Mouse (Mus musculus): ENCODE measurements around the gene Prrt1.

Gene Prrt1

DNA sequence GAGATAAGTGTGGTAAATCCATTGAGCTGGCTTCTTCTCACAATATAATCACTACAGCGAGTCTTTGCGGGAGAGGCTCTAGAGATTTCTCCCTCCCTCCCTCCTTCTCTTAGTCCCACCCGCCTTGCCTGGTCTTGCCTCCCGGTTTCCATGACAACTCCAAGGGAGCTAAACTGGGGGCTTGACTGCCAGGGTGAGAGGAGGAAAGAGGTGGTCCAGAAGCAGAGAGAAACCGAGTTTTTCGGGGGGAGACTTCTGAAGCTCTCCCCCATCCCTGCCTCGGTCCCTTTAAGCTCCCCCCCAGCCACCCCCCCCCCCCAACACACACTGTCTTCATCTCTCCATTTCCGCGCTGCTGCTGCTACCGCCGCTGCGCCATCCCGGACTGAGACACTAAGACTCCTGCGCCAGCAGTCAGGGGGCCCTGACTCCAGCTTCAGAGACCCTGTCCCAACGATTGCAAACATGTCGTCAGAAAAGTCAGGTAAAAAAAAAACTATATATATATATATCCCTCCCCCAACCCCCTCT lies at the start of gene Prrt1:
Gene Prrt1 (plus strand): TSS at position 313 of the 531 bp plus-strand sequence.
- no peak for DNase-seq (ENCODE audit: low spot score)

DNA sequence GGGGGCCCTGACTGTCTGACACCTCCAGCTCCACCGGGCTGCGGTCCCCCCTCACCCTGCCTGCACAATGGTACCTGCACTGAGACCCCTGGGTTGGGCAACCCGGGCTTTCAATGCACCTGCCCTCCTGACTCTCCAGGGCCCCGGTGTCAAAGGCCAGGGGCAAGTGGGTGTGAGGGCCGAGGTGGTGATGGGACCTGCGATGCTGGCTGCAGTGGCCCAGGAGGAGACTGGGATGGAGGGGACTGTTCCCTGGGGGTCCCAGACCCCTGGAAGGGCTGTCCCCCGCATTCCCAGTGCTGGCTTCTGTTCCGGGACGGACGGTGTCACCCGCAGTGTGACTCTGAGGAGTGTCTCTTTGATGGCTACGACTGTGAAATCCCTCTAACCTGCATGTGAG lies 46.8 kb upstream of the Prrt1 start:
- DNase-seq (ENCODE audit: low spot score), result no peak

DNA sequence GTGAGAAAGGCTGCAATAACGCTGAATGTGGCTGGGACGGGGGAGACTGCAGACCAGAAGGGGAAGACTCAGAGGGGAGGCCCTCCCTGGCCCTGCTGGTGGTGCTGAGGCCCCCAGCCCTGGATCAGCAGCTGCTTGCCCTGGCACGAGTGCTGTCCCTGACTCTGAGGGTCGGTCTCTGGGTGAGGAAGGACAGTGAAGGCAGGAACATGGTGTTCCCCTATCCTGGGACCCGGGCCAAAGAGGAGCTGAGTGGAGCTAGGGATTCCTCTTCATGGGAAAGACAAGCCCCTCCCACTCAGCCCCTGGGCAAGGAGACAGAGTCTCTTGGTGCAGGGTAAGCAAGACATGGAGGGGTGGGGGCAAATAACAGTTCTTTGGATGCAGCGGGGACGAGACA lies 45.9 kb upstream of the Prrt1 start:
- DNase-seq (ENCODE audit: low spot score), result peak; percentile 94

DNA sequence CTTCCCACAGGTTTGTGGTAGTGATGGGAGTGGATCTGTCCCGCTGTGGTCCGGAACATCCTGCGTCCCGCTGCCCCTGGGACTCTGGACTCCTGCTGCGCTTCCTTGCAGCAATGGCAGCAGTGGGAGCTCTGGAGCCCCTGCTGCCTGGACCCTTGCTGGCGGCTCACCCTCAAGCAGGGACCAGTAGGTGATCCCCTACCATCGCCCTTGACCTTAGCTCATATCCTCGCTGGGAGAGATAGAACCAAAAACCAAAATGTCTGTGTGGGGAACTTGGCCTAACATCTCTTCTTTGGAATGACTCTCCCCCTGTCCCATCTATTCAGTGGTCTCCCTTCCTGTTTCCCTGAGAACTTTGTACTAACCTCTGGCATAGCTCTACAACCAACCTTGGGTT lies 45.5 kb upstream of the Prrt1 start:
- no peak for DNase-seq (ENCODE audit: low spot score)

DNA sequence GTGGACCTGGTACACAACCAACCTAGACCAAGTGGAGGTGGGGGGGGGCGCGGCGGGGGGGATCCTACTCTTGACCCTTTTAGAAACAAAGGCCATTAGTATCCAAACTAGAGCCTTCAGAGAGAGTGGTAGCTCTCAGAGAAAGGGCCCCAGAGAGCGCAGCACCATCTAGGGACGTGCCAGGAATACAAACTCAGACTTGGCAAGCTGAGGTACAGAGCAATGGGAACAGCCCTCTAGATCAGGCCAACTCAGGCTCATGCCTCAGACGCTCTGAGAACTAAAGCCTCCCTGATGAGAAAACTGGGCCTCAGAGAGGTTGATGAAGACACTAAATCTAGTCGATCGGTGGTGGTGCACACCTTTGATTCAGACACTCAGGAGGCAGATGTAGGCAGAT lies 44.2 kb upstream of the Prrt1 start:
- no peak for DNase-seq (ENCODE audit: low spot score)

DNA sequence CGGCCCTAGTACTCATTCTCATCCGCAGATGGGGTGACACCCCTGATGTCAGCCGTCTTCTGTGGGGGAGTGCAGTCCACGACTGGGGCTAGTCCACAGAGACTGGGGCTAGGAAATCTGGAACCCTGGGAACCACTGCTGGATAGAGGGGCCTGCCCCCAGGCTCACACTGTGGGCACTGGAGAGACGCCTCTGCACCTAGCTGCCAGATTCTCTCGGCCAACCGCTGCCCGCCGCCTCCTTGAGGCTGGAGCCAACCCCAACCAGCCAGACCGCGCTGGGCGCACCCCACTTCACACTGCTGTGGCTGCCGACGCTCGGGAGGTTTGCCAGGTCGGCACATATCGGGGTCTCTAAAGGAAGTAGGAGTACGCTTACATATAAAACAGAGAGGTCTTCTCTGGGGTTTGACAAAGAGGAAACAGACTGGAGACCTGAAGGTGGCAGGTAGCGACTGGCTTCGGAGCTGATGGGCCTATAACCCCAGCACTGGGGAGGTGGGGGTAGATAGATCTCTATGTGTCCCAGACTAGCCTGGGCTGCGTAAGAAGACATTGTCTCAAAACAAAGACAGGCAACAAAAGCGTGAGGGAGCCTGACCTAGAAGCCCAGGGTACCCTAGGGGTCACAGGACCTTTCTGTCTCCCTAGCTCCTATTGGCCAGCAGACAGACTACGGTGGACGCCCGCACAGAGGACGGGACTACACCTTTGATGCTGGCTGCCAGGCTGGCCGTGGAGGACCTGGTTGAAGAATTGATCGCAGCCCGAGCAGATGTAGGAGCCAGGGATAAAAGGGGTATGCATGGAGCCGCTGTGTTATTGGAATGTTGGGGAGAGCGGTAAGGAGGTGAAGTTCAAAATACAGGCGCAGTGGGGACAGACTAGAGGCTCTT lies 43.2 kb upstream of the Prrt1 start:
- DNase-seq (ENCODE audit: low spot score), result peak; percentile 49

DNA sequence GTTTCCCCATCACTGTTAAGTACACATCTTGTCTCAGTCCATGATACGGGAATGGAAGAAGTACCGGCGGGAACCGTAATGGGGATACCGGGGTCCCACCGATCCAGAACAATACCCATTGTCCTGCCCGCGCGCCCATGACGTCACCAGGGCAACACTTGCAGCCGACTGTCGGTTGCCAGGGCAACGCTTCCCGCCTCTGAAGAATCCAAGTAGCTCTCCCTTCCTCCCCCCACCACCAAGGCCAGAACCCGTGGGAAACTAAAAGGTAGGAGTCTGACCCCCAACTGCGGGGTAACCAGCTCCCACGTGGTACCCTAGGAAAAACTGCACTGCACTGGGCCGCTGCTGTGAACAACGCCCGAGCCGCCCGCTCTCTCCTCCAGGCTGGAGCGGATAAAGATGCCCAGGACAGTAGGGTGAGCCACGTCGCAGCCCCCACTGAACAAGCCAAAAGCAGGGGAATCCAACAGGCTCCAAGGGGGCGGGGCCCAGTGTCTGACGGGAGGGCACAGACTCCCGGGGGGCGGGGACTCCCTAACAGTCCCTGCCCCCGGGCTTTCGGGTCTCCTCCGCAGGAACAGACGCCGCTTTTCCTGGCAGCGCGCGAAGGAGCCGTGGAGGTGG lies 42.4 kb upstream of the Prrt1 start:
- DNase-seq (ENCODE audit: low spot score), result peak; percentile 96

DNA sequence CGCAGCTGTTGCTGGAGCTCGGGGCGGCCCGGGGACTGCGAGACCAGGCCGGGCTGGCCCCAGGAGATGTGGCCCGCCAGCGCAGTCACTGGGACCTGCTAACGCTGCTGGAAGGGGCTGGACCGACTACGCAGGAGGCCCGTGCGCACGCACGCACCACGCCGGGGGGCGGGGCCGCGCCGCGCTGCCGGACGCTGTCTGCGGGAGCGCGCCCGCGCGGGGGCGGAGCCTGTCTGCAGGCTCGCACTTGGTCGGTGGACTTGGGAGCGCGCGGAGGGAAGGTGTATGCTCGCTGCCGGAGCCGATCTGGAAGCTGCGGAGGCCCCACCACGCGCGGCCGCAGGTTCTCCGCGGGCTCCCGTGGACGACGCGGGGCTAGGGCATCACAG lies 41.9 kb upstream of the Prrt1 start:
- peak; percentile 98 for DNase-seq (ENCODE audit: low spot score)

DNA sequence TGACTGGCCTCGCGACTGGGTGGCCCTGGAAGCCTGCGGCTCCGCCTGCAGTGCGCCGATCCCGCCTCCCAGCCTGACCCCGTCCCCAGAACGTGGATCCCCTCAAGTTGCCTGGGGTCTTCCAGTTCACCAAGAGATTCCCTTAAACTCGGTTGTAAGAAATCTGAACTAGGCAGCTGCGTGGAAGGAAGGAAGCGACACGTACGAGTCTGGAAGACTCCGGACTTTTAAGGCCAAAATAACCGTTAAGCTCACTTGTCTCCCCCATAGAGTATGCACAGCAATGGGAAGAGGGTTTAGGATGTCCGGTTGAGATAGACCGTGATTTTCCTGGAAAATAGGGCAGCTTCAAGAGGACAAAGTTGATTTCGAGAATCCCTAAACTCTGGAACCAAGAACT lies 41.5 kb upstream of the Prrt1 start:
- DNase-seq (ENCODE audit: low spot score), result no peak

DNA sequence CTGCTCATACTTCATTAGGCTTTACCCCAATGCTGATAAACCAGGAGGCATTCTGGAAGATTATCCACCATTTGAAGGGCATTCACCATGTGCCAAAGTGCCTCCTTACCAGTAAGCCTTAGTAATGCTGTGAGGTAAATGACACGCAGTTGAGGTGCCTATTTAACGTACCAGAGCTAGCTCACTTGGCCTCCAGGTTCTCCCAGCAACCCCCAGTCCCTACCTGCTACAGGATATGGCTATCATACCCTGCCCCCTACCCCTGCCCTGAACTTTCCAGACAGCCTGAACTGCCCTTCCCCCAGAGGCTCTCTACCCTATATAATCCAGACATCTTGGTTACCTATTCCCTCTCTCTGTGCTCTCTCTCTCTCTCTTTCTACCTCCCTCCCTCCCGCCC lies 40.6 kb upstream of the Prrt1 start:
- no peak for DNase-seq (ENCODE audit: low spot score)

DNA sequence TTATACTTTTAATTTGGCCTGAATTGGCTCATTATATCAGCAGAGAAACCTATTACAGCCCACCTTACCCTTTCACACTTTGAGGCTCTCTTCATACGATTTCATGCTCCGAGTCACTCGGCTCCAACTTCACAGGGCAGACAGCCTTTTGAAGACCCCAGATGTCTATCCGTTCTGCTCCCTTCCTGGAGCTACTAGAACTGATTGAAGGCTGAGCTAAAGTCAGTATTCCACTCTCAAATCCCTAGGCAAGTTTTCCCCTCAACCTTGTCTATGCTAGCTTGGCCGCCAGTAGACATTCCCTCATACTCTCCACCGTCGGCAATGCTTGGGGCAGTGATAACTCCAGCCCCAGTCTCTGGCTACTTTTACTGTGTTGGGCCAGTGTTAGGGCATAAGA lies 40.1 kb upstream of the Prrt1 start:
- no peak for DNase-seq (ENCODE audit: low spot score)

DNA sequence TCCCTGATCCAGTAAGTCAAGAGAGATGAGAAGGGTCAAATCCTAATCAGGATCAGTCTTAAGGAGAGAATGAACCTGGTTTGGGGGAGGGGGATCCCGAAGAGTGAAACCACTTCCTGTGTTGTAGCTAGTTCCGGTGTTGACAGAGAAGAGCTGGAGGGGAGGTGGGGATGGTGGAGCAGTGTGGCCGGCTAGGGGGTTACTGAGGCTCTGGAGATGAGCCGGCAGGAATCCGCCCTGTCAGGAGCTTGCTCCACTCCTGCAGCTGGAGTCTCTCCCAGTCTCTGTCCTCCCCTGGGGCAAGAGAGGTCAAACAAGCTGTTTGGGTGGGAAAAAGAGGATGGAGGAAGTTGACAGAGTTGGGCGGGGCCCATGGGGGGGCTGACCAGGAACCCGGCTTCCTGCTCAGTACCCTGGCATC lies 39.6 kb upstream of the Prrt1 start, which contains the start of gene Gpsm3:
Gene Gpsm3 (plus strand): TSS at position 126 of the 421 bp plus-strand sequence.
- peak; percentile 80 for DNase-seq (ENCODE audit: low spot score)

DNA sequence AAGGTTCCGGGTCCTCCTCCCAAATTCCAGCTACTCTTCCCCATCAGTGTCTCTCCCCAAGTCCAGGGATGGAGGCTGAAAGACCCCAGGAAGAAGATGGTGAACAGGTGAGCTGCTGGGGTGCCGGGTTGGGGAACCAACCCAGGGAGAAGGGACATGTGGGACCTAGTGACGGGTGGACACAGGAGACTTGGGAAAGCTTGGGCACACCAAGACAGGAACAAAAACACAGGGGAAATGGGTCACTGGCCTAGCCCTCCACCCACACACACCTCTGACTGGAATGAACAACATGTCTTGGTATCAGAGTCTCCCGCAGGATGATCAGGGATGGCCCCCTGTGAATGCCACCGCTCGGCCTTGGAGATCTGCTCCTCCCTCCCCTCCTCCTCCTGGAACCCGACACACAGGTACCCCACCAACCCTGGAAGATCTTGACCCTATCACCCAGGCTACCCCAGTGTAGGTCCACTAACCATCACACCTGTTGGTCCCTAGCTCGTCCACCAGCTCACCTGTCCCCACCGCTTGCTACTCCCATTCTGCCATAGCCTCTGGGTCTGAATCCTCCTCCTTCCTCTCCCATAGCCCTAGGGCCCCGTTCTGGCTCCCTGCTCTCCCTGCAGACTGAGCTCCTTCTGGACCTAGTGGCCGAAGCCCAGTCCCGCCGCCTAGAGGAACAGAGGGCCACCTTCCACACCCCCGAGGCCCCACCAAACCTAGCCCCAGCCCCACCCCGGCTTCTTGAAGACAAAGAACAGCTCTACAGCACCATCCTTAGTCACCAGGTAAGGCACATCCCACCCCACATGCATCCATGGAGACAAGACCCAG lies 39.0 kb upstream of the Prrt1 start:
- DNase-seq (ENCODE audit: low spot score), result peak; percentile 51

DNA sequence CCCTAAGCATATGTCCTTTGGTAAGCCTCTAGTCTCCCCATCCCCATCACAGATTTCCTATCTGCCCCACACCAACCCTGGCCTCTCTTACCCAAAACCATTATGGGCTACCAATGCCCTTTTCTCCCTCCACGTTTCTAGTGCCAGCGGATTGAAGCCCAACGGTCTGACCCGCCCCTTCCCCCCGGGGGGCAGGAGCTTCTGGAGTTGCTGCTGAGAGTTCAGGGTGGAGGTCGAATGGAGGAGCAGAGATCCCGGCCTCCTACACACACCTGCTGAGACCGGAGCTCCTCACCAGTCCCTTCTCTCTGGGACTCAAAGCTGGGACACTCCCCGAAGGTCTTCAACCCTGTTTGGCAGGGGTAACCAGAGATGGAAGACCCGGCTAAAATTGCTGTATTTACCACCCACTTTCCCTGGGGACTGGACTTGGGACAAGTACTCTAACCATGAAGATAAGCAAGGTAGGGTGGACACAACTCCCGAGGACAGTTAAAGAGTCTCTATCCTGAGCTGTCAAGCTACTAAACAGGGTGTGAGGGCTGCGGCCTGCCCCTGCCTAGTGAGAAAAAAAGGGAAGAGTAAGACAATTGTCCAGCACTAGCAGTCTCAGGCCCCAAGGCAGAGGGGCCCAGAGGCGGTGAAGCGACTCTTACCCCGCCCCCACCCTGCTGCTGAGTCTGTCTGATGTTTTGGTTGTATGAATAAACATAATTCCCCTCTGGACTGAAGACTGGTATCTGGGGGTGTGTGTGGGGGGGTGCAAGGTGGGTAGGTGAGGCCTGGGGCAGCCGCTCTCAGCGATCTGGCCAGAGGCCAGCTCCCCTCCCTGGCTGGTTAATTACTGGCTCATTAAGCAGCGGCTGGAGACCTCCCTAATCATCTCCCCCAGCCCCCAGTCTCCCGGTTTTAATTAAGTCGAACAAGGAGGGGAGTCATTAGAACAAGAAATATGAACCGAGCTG lies 38.0 kb upstream of the Prrt1 start, which contains the start of gene Pbx2:
Gene Pbx2 (plus strand): TSS at position 238 of the 965 bp plus-strand sequence.
- DNase-seq (ENCODE audit: low spot score), result no peak

DNA sequence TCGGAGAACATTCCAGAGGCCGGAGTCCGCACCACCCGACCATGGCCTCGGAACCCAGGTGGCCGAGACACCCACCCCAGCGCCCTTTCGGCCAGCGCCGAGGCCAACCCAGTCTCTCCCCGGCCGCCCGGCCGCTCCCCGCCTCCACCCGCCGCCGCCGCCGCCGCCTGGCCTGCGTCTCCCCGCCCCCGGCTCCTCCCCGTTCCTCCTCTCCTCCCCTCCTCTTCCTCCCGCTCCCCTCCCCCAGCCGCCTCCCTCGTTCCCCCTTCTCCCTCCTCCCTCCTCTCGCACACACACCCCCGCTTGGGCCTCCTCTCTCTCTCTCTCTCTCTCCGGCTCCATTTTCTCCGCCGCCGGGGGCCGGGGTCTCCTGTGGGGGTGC lies 37.3 kb upstream of the Prrt1 start:
- DNase-seq (ENCODE audit: low spot score), result peak; percentile 98

DNA sequence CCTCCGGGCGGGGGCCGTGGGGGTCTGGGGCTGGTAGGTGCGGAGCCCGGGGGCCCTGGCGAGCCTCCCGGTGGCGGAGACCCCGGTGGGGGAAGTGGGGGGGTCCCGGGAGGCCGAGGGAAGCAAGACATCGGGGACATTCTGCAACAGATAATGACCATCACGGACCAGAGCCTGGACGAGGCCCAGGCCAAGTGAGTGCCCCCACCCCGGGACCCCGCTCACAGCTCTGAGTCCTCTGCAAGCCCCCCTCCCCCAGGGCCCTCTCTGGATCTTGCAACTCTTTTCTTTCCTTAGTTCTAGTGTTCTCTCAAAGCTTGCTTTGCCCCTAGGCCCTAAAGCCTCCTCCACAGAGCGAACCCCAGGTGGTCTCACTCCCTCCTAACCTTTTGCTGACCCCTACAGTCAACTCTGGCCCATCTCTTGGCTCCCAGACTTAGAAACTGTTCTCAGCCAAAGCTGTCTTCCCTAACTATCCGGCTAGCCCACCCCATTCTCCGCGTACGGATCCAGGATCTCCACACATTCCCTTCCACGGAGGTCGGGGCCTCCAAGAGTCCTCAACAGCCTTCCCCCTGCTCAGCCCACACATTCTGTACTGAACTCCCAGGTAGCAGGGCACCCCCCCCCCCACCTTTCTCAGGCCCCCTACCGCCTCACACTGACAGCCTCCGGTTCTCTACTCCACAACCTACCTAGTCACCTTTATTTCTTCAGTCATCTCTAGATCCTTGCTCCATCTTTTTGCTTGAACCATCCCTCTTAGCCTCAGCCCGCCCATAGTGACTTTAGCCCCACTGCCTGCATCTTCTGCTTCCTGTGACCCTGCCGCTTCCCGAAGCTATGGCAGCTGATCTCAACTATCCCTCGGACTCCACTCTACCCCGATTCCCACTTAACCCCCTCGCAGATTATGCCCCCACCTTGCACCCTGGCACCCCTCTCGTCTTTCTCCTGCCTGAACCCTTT lies 36.5 kb upstream of the Prrt1 start:
- no peak for DNase-seq (ENCODE audit: low spot score)

DNA sequence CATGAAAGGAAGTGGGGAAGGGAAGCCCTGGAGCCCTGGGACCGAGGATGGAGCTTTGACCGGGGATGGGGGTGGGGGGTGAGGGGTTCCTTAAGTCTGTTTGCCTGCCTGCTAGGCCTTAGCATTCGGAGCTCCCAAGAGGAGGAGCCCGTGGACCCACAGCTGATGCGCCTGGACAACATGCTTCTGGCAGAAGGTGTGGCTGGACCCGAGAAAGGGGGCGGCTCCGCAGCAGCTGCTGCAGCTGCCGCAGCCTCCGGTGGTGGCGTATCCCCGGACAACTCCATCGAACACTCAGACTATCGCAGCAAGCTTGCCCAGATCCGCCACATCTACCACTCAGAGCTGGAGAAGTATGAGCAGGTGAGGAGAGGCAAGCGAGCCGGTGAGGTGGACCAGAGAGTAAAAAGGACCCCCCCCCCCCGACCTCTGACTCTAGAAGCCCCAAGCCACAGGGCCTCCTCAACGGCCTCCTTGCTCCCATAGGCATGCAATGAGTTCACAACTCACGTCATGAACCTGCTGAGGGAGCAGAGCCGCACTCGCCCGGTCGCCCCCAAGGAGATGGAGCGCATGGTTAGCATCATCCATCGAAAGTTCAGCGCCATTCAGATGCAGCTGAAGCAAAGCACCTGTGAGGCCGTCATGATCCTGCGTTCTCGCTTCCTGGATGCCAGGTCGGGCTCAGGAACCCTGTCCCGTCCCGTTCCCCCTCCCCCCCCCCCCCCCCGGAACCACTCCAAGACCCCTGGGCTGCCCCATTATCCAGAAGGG lies 35.4 kb upstream of the Prrt1 start:
- DNase-seq (ENCODE audit: low spot score), result no peak

DNA sequence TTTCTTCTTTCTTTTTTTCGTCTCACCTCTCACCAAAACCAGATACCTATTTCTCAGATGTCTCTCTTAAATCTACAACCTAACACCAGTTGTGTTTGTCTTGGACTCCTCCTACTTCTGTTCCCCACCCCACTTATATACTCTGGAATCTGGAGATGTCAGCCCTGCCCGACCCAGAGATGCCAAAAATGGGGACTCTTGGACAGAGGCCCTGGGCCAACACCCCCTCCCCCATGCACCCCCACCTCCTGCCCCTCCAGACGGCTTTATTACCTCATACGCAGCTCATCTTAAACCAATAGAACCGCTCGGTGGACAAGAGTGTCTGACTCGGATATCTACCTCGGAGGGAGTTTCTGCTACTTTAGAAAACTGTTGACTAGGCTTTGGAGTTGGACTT lies 33.2 kb upstream of the Prrt1 start:
- no peak for DNase-seq (ENCODE audit: low spot score)

DNA sequence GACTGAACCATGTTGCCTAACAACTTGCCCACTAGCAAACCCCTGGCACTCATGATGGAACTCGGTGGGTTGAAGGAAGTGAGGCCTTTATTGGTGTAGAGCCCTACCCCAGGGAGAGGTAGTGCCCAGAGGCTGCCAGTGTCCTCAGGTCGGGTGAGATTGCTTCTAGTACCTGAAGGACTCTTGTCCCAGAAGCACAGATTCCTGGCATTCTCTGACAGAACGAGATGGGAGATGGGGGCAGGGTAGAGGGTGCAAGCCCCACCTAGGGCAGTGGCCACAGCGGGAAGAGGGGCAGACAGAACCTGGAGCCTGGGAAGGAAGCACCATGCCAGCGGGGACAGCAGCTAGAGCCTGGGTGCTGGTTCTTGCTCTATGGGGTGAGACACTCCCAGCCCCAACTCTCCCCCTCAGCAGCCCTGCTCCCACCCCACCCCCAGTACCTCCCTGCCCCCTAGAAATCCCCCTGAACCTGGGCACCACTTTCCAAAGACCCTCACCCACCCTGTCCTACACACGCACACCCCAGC lies 31.7 kb upstream of the Prrt1 start, which contains the start of gene Ager:
Gene Ager (plus strand): TSS at position 297 of the 530 bp plus-strand sequence.
- DNase-seq (ENCODE audit: low spot score), result no peak

Measured in testis, postnatal 10 days (tissue).